Mouse (Mus musculus) frontal cortex, postnatal 25 days (tissue): ENCODE measurements around the gene Wipf1.
A peak's percentile ranks its signal among the peaks of the same experiment; 100 is the strongest.

ENCODE experiments used
- DNase-seq, 2 experiments: peaks; one replicate each; pipeline ENCODE4 v3.0.0; 2022; ENCODE audit warnings: low spot score in 2 of 2

The Wipf1 gene

DNA sequence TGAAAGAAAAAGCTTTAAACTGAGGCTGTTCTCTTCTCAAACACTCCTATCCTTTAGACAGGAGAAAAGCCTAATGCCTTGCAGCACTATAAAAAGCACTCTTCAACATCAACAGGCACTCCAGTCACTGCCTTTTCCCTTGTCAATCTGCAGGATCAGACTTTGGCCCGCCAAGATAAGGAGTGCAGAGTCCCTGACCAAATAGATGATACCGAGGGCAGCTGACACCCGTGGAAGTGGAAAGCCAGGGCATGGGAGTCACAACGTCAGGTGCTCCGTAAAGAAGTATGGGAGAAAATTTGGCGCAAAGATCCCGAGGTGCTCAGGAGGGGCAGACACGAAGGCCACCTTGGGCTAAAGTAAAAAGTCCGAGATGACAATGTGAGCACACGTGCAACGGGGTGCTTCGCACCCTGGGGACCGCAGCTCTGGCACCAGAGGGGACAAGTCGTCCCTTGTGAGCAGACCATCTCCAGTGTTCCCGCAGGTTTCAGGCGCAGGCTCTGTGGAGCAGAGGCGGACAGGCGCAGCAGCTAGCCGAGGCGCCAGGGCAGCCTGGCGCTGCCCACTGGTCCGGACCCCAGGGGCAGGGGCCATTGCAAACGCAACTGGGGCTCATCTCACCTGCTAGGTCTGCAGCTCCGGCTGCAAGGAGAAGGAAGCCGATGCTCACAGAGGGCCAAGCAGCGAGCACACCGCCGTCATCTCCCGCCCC is 143.7 kb downstream of the Wipf1 start:
- peak; percentile 7 to 12 for DNase-seq

DNA sequence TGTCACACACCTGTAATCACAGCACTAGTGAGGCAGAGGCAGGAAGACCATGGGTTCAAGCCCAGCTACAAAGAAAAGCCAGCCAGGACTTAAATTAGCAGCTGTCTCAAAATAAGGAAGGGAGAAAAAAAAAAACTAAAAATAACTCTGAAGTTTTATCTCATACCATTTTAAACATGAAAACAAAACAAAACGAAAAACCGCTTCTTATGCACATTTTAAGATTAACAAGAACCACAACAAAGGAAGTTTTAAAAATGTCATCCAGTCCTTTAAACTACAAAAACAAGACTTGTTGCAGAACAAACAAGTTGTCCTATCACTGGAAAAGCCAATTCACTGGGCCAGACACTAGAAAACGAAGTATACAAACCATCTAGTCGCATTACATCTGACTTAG is 144.4 kb downstream of the Wipf1 start:
- no peak for DNase-seq

DNA sequence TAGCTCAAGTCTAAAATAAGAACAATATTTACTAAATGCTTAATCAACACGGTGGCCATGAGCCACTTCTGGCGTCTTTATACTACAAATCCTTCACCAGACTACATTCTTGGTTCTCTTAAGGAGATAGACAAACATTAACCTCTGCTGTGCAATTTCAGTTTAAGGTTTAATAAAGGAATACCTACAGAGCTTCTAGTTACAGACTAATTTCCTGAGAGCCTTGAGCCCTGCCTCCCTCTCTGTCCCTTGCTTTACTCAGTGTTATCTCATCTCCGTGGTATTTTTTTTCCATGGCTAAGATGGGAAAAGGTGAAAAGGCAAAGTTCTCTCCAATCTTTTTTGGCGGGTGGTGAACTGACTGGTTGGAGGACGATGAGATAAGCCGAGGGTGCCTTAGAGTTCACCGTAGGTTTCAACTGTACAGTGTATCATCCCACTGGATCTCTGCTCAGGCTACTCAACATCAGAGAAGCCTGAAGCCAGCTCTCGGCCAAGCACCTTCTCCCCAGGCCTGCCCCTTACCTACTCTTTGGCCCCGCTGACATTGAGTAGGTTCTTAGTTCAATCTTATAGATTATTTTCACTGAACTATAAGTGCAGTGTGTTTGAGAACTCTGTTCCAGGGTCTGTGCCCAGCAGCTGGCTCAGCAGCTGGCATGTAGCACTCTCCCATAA is 149.1 kb downstream of the Wipf1 start:
- DNase-seq, result no peak

DNA sequence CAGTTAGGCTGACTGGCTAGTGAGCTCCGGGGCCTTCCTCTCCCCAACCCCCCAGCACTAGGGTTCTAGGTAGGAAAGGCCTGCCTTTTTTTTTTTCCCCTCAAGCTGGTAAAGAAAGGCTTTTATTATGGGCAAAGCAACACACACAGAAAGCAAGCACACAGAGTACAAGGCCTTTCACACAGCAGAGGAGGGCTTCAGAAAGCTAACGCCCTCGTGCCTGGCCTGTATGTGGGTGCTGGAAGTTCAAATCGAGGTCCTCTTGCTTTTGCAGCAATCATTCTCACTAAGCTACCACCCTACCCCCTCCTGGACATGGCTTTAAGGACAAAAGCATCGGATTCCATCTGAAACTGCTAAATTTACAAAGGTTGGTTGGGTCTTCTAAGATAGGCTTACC is 149.9 kb downstream of the Wipf1 start:
- DNase-seq, result no peak
